Mouse (Mus musculus): Measurements from ENCODE around the gene Adgrf4. TPM values are rescaled to one million over a fixed set of nuclear protein-coding genes. Genes with fewer than 3 reads are reported as not detected.

Gene Adgrf4
- polyA plus RNA-seq, 1 experiment from 2014 or later, result not detected

GRCm38 (mm10) chr17:42613043-42613737 is 78.9 kb downstream of the Adgrf4 start:
- H3K4me3 ChIP-seq, result no peak overlapping the region

DNA sequence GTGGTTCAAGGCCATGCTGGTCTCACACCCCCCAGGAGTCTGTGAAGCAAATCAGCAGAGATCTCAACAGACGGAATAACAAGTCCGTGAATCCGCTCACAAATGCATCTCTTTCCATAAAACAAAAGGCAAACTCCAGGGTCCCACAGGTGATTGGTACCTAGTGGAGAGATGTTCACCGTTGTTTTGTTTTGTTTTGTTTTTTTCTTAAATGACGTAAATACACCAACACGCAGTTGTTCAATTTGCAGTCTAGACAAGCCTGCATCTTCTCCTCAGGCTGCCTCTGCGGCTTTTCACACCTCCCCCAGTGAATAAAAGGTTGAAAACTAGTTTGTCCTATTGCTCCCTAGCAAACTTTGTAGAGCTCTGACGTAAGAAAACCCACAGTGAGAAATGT is 80.8 kb downstream of the Adgrf4 start, which contains the start of gene Opn5:
Opn5 (minus strand) TSS at position 101 of the 400 bp plus-strand sequence.
- no peak for ATAC-seq
- Histone ChIP-seq H3K4me2 (no peak within 1 kb of the TSS), H3K36me3 (no peaks in the 10 kb centered on the region), H3K9ac (no peak within 1 kb of the TSS), H3K4me3 (no peak within 1 kb of the TSS), H3K27ac (no peak within 1 kb of the TSS), H3K4me1 (no peaks in the 10 kb centered on the region), H3K27me3 (replicated peaks) (no peaks in the 10 kb centered on the region), H3K9me3 (replicated peaks) (no peaks in the 10 kb centered on the region)
- 64% methylated on average over 8 of the region's 8 CpGs for WGBS (ENCODE audit: insufficient replicate concordance)

More at GRCm38 (mm10) chr17:42613043-42613737, 78.9 kb downstream of the Adgrf4 start:
- Histone ChIP-seq H3K4me2 (no peak overlapping the region), H3K27me3 (replicated peaks) (no peaks in the 10 kb centered on the region), H3K4me1 (no peaks in the 10 kb centered on the region), H3K36me3 (no peaks in the 10 kb centered on the region), H3K9ac (no peak overlapping the region), H3K9me3 (replicated peaks) (no peaks in the 10 kb centered on the region), H3K27ac (no peak overlapping the region)
- 32% methylated on average over 6 of the region's 6 CpGs for WGBS (ENCODE audit: insufficient replicate concordance)
- no peak for ATAC-seq

DNA sequence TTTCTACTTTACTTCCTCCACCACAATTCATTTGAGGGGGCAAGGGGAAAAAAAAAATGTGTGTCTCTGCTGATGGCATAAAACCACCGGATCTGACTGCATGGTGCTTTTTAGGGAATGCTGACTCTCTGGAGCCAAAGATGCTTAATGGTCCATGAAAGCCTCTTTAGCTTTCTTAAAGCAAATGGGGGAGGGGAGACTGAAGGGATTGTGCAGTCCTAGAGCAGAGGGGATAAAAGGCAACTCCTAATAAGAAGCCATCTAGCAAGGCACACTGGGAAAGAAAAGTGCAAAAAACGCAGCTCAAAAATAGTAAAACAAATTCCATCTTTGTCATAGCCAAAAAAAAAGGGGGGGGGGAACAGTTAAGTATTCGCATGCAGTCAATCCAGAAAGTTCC is 83.8 kb downstream of the Adgrf4 start:
- Histone ChIP-seq H3K27me3 (replicated peaks) (no peaks in the 10 kb centered on the region), H3K9ac (no peak overlapping the region), H3K9me3 (replicated peaks) (no peaks in the 10 kb centered on the region), H3K4me3 (no peak overlapping the region), H3K4me1 (no peaks in the 10 kb centered on the region), H3K4me2 (no peak overlapping the region), H3K36me3 (no peaks in the 10 kb centered on the region), H3K27ac (no peak overlapping the region)
- ATAC-seq, result no peak
- 66% methylated on average over 3 of the region's 3 CpGs for WGBS (ENCODE audit: insufficient replicate concordance)

Other genes with a start within 250 kb of the Adgrf4 start
- not detected in 2 replicates for gene Opn5, start 80.9 kb downstream of the Adgrf4 start, polyA plus RNA-seq (2016; fragmentation: Nextera tagmentation; extraction: Ambion mirVana)
- not detected in 2 replicates for gene Adgrf2, start 49.9 kb upstream of the Adgrf4 start, polyA plus RNA-seq (2016; fragmentation: Nextera tagmentation; extraction: Ambion mirVana)
- gene Cd2ap, start 184.4 kb upstream of the Adgrf4 start, polyA plus RNA-seq (2016; fragmentation: Nextera tagmentation; extraction: Ambion mirVana), result 17.3 and 17.9 TPM in 2 replicates